Mouse (Mus musculus): ENCODE data around the gene Bex2.

The Bex2 gene

GRCm38 (mm10) chrX:136068020-136068419, at the start of gene Bex2:
TSS of gene Bex2 (minus strand) at chrX:136068236.
- DNase-seq = peak; percentile 1 to 15

DNA sequence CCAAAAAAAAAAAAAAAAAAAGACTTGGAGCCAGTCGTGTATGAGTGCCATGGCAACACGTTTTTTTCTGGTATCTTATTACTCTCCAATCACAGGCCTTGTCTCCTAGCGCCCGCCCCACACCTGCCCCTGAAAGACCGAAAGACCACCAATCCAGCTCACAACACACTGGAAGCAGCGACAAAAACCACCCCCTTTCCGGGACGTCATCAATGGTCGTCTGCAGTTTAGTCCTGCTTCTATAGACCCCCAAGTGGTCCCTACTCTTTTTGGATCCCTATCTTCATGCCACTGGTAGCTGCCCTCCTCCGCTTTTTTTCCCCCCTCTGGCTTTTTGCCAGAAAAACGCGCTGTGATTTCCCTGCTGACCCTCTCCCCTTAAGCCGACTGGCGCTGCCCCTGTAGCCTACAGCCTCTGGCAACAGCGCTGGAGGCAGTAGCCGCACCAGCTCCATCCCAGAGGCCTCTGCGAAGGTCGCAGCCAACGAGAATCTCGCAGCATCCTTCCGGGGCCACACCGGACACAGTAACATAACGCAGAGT, 47.5 kb upstream of the Bex2 start:
- DNase-seq = peak; percentile 54 to 73

- no peak for DNase-seq
These were observed 47.0 kb upstream of the Bex2 start for GRCm38 (mm10) chrX:136115015-136115414.

DNA sequence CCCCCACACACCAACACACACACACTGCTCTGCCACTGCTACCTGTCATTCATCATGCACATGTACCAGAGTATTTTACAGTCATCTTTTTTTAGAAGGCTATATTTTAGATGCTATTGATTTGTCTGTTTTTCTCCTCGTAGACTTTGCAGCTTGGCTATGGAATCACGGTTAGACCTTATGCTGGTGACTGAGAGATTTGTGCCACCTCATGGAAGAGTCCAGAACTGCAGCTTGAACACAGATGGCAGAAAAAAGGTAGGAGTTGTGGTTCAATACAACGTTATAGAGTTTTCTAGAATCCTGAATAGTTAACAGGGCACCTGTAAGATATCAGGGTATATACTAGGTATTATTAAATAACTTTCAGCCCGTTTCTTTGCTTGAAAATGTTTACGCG, 39.9 kb upstream of the Bex2 start:
- DNase-seq = peak; percentile 47 to 58

GRCm38 (mm10) chrX:136104724-136105088, 36.7 kb upstream of the Bex2 start:
- no peak for DNase-seq

GRCm38 (mm10) chrX:136104046-136104723, 36.1 kb upstream of the Bex2 start:
- DNase-seq = no peak

- no peak for DNase-seq
These were observed 26.4 kb upstream of the Bex2 start for GRCm38 (mm10) chrX:136094421-136094820.

- DNase-seq = no peak
These were observed 24.7 kb upstream of the Bex2 start for GRCm38 (mm10) chrX:136092497-136093279.

DNA sequence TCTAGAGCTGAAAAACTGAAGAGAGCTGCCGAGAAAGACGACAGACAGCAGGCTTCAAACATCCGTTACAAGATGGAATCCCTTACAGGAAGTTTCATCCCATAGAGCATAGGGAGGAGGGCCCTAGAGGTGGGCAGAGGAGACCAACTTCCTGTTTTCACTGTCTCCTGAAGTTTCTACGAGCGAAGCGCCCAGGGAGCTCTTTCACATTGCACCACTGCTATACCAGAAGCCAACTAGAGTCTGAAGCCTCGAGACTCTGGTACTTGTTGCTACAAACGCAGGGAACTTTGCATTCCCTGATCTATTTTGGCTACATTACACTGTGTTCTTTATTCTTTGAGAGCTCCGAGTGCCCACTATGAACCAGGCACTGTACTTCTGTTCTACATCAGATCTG, 17.1 kb upstream of the Bex2 start, which contains the start of gene Nxf3:
Gene Nxf3, minus strand, starts transcription at position 101 of the 400 bp plus-strand sequence.
- DNase-seq = no peak

DNA sequence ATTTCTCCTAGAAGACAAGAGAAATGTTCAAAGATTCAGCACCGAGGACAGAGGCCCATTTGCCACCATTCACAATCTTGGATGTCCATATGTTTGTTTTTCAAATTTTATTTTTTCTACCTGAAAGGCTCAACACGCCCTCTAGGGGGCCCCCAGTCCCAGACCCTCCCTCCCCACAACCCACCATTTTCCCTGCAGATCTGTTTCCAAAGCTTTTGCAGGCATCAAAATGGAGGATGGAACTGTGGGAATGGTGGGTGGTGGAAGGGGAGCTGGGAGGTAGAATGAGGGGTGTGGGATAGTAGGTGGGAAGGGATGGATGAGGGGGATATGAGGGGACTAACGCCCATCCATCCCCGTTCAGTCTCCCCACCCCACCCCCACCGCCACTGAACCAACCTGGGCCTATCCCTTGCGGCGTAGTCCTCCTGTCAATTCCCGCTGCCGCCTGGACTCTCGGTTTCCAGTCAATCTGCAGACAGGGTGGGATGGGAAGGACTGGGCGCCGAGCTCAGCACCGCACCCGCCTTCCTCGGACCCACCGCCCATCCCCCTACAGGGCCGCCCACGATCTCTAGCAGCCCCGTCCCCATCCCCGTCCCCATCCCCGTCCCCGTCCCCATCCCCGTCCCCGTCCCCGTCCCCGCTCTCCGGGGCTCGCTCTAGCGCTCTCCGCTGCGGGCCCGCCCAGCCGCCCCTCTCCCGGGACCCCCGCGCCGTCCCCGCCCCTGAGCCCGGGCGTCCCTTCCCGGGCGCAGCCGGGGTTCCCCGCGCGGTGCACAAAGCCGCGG, 640 bp downstream of the Bex2 start:
- DNase-seq = peak; percentile 23 to 40

DNA sequence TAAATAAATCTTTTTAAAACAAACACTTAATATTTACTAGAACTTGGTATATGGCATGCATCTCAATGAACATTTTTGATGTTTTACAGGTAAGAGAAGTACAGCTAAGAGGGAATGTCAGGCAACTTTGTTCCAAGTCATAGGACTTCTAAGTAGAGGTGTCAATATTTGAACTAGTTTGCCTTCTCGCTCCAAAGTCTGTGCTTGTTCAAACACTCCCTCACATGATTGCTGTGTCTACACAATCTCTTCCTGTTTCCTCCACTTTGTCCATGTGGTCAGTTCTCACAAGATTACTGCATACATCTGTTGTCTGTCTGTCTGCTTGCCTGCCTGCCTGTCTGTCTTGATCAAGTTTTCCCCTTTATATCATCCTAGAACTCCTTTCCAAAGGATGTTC, 7.3 kb downstream of the Bex2 start:
- DNase-seq = no peak

DNA sequence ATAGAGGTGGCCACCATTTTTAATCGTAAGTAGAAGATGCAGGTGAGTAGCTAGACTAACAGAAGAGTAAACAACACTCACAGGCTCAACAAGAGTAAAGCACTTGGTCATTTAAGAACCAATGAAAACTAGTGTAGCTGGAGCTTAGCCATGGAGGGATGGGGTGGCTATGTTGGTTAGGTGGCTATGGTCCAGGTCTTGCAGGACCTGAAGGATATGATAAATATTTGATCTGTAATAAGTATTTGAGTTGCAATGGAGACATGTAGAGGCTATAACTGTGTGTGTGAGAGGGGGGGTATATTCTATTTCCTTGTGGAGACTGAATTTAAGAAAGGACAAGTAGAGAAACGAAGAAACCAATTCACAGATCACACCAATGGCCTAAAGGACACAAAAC, 16.8 kb downstream of the Bex2 start:
- DNase-seq = no peak

GRCm38 (mm10) chrX:136047528-136047927, 20.5 kb downstream of the Bex2 start:
- peak; percentile 59 to 71 for DNase-seq

- DNase-seq = no peak
These were observed 24.3 kb downstream of the Bex2 start for GRCm38 (mm10) chrX:136043726-136044125.

DNA sequence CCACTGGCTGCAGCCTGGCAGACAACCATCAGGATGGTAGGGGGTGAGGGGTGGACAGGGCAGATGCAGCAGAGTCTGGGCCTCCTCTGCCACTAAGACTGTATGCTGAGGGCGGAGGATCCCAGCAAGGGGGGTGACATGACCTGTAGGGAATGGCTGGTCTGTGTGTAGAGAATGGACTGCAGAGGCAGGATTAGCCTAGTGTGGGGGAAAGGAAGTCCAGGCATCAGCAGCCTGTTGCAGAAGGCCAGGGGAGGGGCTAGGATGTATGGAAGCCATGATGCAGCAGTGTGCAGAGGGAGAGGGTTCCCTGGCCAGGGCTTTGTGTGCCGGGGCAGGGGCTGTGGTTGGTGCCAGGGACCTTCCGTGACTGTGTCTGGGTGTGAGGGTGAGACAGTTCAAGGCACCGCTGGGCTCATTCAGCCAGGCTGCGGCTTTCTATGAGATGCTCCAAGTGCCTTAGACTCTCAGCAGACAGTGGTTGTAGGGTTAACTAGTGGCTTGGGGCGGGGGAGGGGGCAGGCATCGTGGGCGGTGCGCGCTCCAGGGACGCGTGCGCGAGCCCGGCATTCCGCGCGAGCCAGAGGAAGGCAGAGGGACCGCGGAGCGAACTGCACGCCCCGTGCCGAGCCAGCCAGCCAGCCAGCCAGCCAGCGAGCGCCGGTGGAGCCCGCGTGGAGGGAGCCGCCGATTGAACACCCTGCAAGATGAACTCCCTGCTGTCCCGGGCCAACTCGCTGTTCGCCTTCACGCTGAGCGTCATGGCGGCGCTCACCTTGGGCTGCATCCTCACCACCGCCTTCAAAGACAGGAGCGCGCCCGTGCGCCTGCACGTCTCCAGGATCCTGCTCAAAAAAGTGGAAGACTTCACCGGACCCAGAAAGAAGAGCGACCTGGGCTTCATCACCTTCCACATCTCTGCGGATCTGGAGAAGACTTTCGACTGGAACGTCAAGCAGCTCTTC, 35.0 kb downstream of the Bex2 start, which contains the start of gene Arxes1:
Gene Arxes1, plus strand, starts transcription at position 569 of the 965 bp plus-strand sequence.
- DNase-seq = peak; percentile 39 to 66

- no peak for DNase-seq
These were observed 37.7 kb downstream of the Bex2 start for GRCm38 (mm10) chrX:136030331-136030730.
